17 mouse cellular contexts compared by ENCODE assay signal in genomic region chr6:113395501-113395900, GRCm38 (mm10). TPM values are rescaled to one million over a fixed set of nuclear protein-coding genes. Genes with fewer than 3 reads are reported as not detected.
"Had no signal": no experiment of that assay in that cellular context is flagged by ENCODE, and none has a peak within 500 bp of the region (broad histone marks: within the 10 kb centered on the region; RNA-seq: fewer than 3 reads in every experiment).

No protein-coding gene starts in this region.

- H3K27ac ChIP-seq: limb, embryonic 13.5 days; midbrain, embryonic 10.5 days; midbrain, embryonic 15.5 days; neural tube, embryonic 15.5 days had no signal

- DNase-seq: kidney, adult 2 months; kidney, postnatal 25 days; left cerebral cortex, postnatal 4 days; lung, embryonic 14.5 days; lung, postnatal 10 days; lung, postnatal 4 days; right cerebral cortex, adult 18-20 months; right cerebral cortex, postnatal 25 days; thymus, postnatal 4 days had no signal

- ATAC-seq: midbrain, embryonic 15.5 days had no signal

- H3K9ac ChIP-seq: limb, embryonic 13.5 days; lung, embryonic 14.5 days; midbrain, embryonic 15.5 days; neural tube, embryonic 15.5 days had no signal

- H3K27me3 ChIP-seq: limb, embryonic 13.5 days; midbrain, embryonic 15.5 days had no signal

- H3K9me3 ChIP-seq: limb, embryonic 13.5 days; midbrain, embryonic 10.5 days; midbrain, embryonic 15.5 days; neural tube, embryonic 15.5 days had no signal

- H3K4me2 ChIP-seq: limb, embryonic 13.5 days; liver, embryonic 11.5 days; lung, embryonic 14.5 days; midbrain, embryonic 15.5 days; neural tube, embryonic 15.5 days had no signal

- H3K4me3 ChIP-seq: limb, embryonic 13.5 days; midbrain, embryonic 10.5 days; midbrain, embryonic 15.5 days; neural tube, embryonic 15.5 days had no signal

RNA-seq across cellular contexts. Expression of gene Cidec, which starts 40.1 kb away (rescaled TPM):
- total RNA-seq: layer of hippocampus, postnatal 10 days; left cerebral cortex, postnatal 4 days; megakaryocyte, adult 5-6 weeks had no signal
- polyA plus RNA-seq: kidney, embryonic 16.5 days; limb, embryonic 13.5 days; liver, embryonic 11.5 days; lung, embryonic 14.5 days; midbrain, embryonic 10.5 days; midbrain, embryonic 15.5 days; neural tube, embryonic 15.5 days had no signal
